In the genomic region with DNA sequence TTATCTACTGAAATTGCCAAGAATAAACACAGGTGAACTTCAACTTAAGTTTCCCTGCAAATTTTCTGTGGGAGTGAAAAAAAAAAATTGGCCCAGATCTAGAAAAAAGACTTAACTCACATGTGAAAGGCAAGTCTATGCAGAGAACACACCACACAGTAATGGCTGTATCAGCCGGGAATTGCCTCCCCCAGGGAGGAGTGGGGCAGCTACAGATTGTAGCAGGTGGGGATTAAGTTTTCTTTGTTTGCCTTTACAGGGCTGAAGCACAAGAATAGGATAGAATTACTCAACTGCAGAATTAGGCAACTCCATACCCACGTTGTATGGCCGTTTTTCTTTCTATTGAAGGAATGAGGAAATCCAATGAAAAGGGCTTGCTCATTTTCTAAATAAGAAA, we compare ENCODE assay signal across 41 mouse cellular contexts. TPM values are rescaled to one million over a fixed set of nuclear protein-coding genes. Genes with fewer than 3 reads are reported as not detected.
"Had no signal": no experiment of that assay in that cellular context is flagged by ENCODE, and none has a peak within 500 bp of the region (broad histone marks: within the 10 kb centered on the region; RNA-seq: fewer than 3 reads in every experiment).

No protein-coding gene starts in this region.

- H3K4me3 ChIP-seq: heart, embryonic 10.5 days; heart, embryonic 12.5 days; heart, embryonic 13.5 days; heart, embryonic 15.5 days; hindbrain, embryonic 10.5 days; hindbrain, embryonic 12.5 days; hindbrain, embryonic 13.5 days; hindbrain, embryonic 15.5 days; intestine, embryonic 15.5 days; kidney, embryonic 15.5 days; layer of hippocampus, adult 2 months had no signal

- H3K27ac ChIP-seq: heart, embryonic 10.5 days; heart, embryonic 13.5 days; heart, embryonic 15.5 days; hindbrain, embryonic 10.5 days; hindbrain, embryonic 12.5 days; hindbrain, embryonic 13.5 days; hindbrain, embryonic 14.5 days; hindbrain, embryonic 15.5 days; hindbrain, postnatal 0 days; intestine, embryonic 15.5 days; kidney, embryonic 15.5 days; kidney, postnatal 0 days; layer of hippocampus, adult 2 months had no signal

- ATAC-seq: hindbrain, embryonic 16.5 days; hindbrain, postnatal 0 days; inflammation-experienced regulatory T-cells, adult 6 months; intestine, embryonic 15.5 days; intestine, embryonic 16.5 days; intestine, postnatal 0 days had no signal

- H3K9ac ChIP-seq: heart, embryonic 12.5 days; heart, embryonic 13.5 days; heart, embryonic 15.5 days; hindbrain, embryonic 12.5 days; hindbrain, embryonic 13.5 days; hindbrain, embryonic 14.5 days; hindbrain, embryonic 15.5 days; intestine, embryonic 15.5 days; kidney, embryonic 15.5 days had no signal

- H3K4me2 ChIP-seq: heart, embryonic 12.5 days; heart, embryonic 13.5 days; heart, embryonic 15.5 days; hindbrain, embryonic 12.5 days; hindbrain, embryonic 13.5 days; hindbrain, embryonic 14.5 days; hindbrain, embryonic 15.5 days; intestine, embryonic 15.5 days; kidney, embryonic 15.5 days had no signal

- H3K4me1 ChIP-seq: heart, embryonic 10.5 days; heart, embryonic 12.5 days; heart, embryonic 13.5 days; heart, embryonic 15.5 days; hindbrain, embryonic 10.5 days; hindbrain, embryonic 12.5 days; hindbrain, embryonic 13.5 days; hindbrain, embryonic 15.5 days; intestine, embryonic 15.5 days; kidney, embryonic 15.5 days had no signal

- H3K9me3 ChIP-seq: heart, embryonic 10.5 days; heart, embryonic 12.5 days; heart, embryonic 13.5 days; heart, embryonic 15.5 days; hindbrain, embryonic 10.5 days; hindbrain, embryonic 12.5 days; hindbrain, embryonic 13.5 days; hindbrain, embryonic 15.5 days; intestine, embryonic 15.5 days; kidney, embryonic 15.5 days had no signal

- H3K27me3 ChIP-seq: heart, embryonic 12.5 days; heart, embryonic 13.5 days; heart, embryonic 15.5 days; hindbrain, embryonic 12.5 days; hindbrain, embryonic 13.5 days; hindbrain, embryonic 15.5 days; intestine, embryonic 15.5 days; kidney, embryonic 15.5 days had no signal

- H3K36me3 ChIP-seq: heart, embryonic 10.5 days; heart, embryonic 12.5 days; heart, embryonic 13.5 days; heart, embryonic 15.5 days; hindbrain, embryonic 10.5 days; hindbrain, embryonic 12.5 days; hindbrain, embryonic 13.5 days; hindbrain, embryonic 15.5 days; intestine, embryonic 15.5 days; kidney, embryonic 15.5 days had no signal

- DNase-seq: heart, postnatal 10 days; heart, postnatal 14 days; heart, postnatal 36 days; heart, postnatal 4 days; kidney, adult 11 months; kidney, adult 18-20 months; kidney, adult 2 months; kidney, adult 8-10 months; kidney, adult 9 months; kidney, postnatal 10 days; kidney, postnatal 14 days; kidney, postnatal 25 days; kidney, postnatal 36 days; kidney, postnatal 4 days; layer of hippocampus, adult 9-11 months; layer of hippocampus, postnatal 36 days had no signal

RNA-seq across cellular contexts. Expression of a gene that starts 36.7 kb away (rescaled TPM):
- polyA plus RNA-seq: heart, embryonic 12.5 days; heart, embryonic 13.5 days; heart, embryonic 14.5 days; heart, embryonic 15.5 days; heart, embryonic 16.5 days; heart, postnatal 0 days; hindbrain, embryonic 11.5 days; hindbrain, embryonic 14.5 days; hindbrain, embryonic 15.5 days; hindbrain, embryonic 16.5 days; hindbrain, postnatal 0 days; inflammation-experienced regulatory T-cells, adult 6 months; intestine, embryonic 14.5 days; intestine, embryonic 15.5 days; intestine, embryonic 16.5 days; intestine, postnatal 0 days; kidney, adult 2 months; kidney, embryonic 14.5 days; kidney, embryonic 15.5 days; kidney, embryonic 16.5 days; kidney, postnatal 0 days had no signal
